In the genomic region with DNA sequence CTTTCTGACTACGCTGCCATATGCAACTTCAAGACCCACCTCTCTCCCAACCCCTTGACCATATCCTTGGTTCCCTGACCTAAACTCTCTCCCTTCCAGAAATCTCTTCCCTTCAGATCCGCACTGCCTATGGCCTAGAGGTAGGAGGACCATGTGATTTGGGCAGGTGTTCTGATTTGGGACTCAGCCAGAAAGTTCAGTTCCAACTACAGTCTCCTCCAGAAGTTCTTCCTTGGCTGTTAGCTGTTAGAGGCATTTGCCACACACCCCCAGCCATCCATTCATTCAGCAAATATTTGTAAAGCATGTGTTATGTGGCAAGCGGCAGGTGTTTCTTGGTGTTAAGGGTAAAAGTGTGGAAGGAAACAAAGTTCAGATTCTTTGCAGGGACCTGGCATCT, we compare ENCODE assay signal across 15 mouse cellular contexts.
"Had no signal": no experiment of that assay in that cellular context is flagged by ENCODE, and none has a peak within 500 bp of the region (broad histone marks: within the 10 kb centered on the region; RNA-seq: fewer than 3 reads in every experiment).

No protein-coding gene starts in this region.

- H3K9ac ChIP-seq: limb, embryonic 12.5 days; liver, embryonic 13.5 days; midbrain, embryonic 12.5 days; neural tube, embryonic 13.5 days had no signal

- H3K4me3 ChIP-seq: limb, embryonic 12.5 days; liver, embryonic 13.5 days; midbrain, embryonic 12.5 days; neural tube, embryonic 13.5 days had no signal

- H3K4me2 ChIP-seq: limb, embryonic 12.5 days; liver, embryonic 13.5 days; midbrain, embryonic 12.5 days; neural tube, embryonic 13.5 days had no signal

- H3K9me3 ChIP-seq: limb, embryonic 12.5 days; liver, embryonic 13.5 days; midbrain, embryonic 12.5 days; neural tube, embryonic 13.5 days had no signal

- H3K27ac ChIP-seq: limb, embryonic 12.5 days; liver, embryonic 13.5 days; macrophage; midbrain, embryonic 12.5 days; neural tube, embryonic 13.5 days had no signal

- H3K36me3 ChIP-seq: limb, embryonic 12.5 days; liver, embryonic 13.5 days; midbrain, embryonic 12.5 days had no signal

- ATAC-seq: midbrain, embryonic 16.5 days had no signal

- H3K27me3 ChIP-seq: limb, embryonic 12.5 days; liver, embryonic 13.5 days; midbrain, embryonic 12.5 days; neural tube, embryonic 13.5 days had no signal

- H3K4me1 ChIP-seq: midbrain, embryonic 12.5 days had no signal

- DNase-seq: kidney, adult 18-20 months; kidney, postnatal 10 days; kidney, postnatal 4 days; liver, embryonic 13.5 days; lung, adult 2 months; lung, postnatal 14 days; retina, postnatal 1 day; right cerebral cortex, postnatal 4 days; spleen, adult 18-20 months; thymus, postnatal 36 days had no signal
